In the genomic region with DNA sequence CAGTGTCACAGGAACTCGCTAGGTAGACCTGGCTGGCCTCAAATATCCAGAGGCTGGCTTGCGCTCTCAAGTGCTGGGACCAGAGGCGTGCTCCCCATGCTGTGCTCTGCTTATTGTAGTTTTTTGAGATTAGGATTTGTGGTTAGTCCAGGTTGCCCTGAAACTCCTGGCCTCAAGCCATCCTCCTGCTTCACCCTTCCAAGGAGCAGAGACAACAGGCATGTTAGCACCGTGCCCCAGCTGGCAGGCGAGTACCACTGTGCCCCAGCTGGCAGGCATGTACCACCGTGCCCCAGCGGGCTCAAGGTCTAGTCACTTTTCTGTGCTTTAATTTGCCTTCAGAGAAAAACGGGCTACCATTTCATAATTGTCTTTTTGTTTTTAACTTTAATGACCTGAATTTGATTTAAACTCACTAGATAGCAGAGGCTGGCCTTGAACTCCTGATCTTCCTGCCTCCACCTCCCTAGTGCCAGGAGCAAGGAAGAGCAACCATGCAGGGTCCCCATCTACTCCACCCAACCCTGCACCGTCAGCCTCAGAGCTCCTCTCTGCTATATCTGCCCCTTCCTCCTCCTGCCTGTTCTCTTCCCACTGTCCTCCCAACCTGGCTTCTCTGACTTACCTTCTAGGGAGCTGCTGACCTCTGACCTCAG, we compare ENCODE assay signal across 14 mouse cellular contexts. TPM values are rescaled to one million over a fixed set of nuclear protein-coding genes. Genes with fewer than 3 reads are reported as not detected.
DNase-seq lines count a peak whose midpoint lies in the region; ATAC-seq and TF ChIP-seq lines count a peak whose summit lies in the region.
"Had no signal": no experiment of that assay in that cellular context is flagged by ENCODE, and none has a peak within 500 bp of the region (broad histone marks: within the 10 kb centered on the region; RNA-seq: fewer than 3 reads in every experiment).

No protein-coding gene starts in this region.

- no peak for TF ChIP-seq CTCF in thymus, adult 2 months (IDR thresholded peaks at IDR 0.05; ENCODE audit: borderline replicate concordance, control insufficient read depth, extremely low read depth, insufficient read depth, low read length, poor library complexity)

- 76% methylated on average over 9 of the region's 9 CpGs for WGBS in heart, embryonic 13.5 days
- WGBS in thymus, adult 2 months: 65% methylated on average over 9 of the region's 9 CpGs

- no peaks in the 10 kb centered on the region for H3K36me3 ChIP-seq in heart, embryonic 13.5 days
- H3K36me3 ChIP-seq in thymus, adult 2 months (ENCODE audit: control insufficient read depth, insufficient read depth, low read length): no peaks in the 10 kb centered on the region
- H3K36me3 ChIP-seq: embryonic facial prominence, embryonic 15.5 days; heart, embryonic 15.5 days had no signal

- peaks cover 21% of the 10 kb centered on the region for H3K4me1 ChIP-seq in heart, embryonic 13.5 days
- peaks cover 54% of the 10 kb centered on the region for H3K4me1 ChIP-seq in thymus, adult 2 months (replicated peaks; ENCODE audit: control insufficient read depth, insufficient read depth, low read length)

- H3K27ac ChIP-seq in heart, embryonic 13.5 days (replicated peaks): peak overlapping the region; percentile 21
- peak overlapping the region; percentile 93 for H3K27ac ChIP-seq in thymus, adult 2 months (ENCODE audit: control insufficient read depth, insufficient read depth, low read length)
- H3K27ac ChIP-seq: embryonic facial prominence, embryonic 15.5 days; heart, embryonic 15.5 days had no signal

- no peak for TF ChIP-seq POLR2A in thymus, adult 2 months (IDR thresholded peaks at IDR 0.05; ENCODE audit: control insufficient read depth, extremely low read depth, insufficient read depth, low read length, poor library complexity)

- no peak for ATAC-seq in heart, embryonic 13.5 days (ENCODE audit: extremely low read depth, insufficient number of reproducible peaks, low FRiP score, low TSS enrichment)

- intact Hi-C loops in heart, postnatal 14 days (cut with DNase I): no loop called here
- intact Hi-C loops in gastrocnemius, postnatal 14 days (cut with DNase I; ENCODE audit: low total_unique reads): no loop called here

- H3K4me3 ChIP-seq in heart, embryonic 13.5 days: peak overlapping the region; percentile 47
- no peak overlapping the region for H3K4me3 ChIP-seq in thymus, adult 2 months (ENCODE audit: control insufficient read depth, insufficient read depth, low read length)
- H3K4me3 ChIP-seq: embryonic facial prominence, embryonic 15.5 days; heart, embryonic 15.5 days had no signal

- H3K9me3 ChIP-seq in heart, embryonic 13.5 days: no peaks in the 10 kb centered on the region
- H3K9me3 ChIP-seq: embryonic facial prominence, embryonic 15.5 days; heart, embryonic 15.5 days had no signal

- peak overlapping the region; percentile 57; the same call in 1 of the 2 replicates for H3K9ac ChIP-seq in heart, embryonic 13.5 days
- H3K9ac ChIP-seq: embryonic facial prominence, embryonic 15.5 days; heart, embryonic 15.5 days had no signal

- H3K27me3 ChIP-seq in heart, embryonic 13.5 days (replicated peaks): peaks cover 9% of the 10 kb centered on the region; the same call in 1 of the 2 replicates
- H3K27me3 ChIP-seq in thymus, adult 2 months (ENCODE audit: control insufficient read depth, insufficient read depth, low read length): no peaks in the 10 kb centered on the region
- H3K27me3 ChIP-seq: embryonic facial prominence, embryonic 15.5 days; heart, embryonic 15.5 days had no signal

- peak overlapping the region; percentile 80 for H3K4me2 ChIP-seq in heart, embryonic 13.5 days
- H3K4me2 ChIP-seq: embryonic facial prominence, embryonic 15.5 days; heart, embryonic 15.5 days had no signal

- DNase-seq in heart, postnatal 14 days: no peak
- DNase-seq in thymus, adult 2 months: no peak
- no peak for DNase-seq in thymus, adult 18-20 months
- DNase-seq in fat pad, adult 2 months (ENCODE audit: extremely low read depth, low read depth, low spot score): peak; percentile 80
- DNase-seq in thymus, postnatal 4 days: peak; percentile 59
- no peak for DNase-seq in frontal cortex, postnatal 10 days (ENCODE audit: low spot score in 2 of 2)
- DNase-seq in gastrocnemius, postnatal 14 days: no peak
- DNase-seq: cerebellum, postnatal 36 days; kidney, postnatal 25 days; lung, adult 2 months; retina, postnatal 1 day had no signal

RNA-seq across cellular contexts. Expression of gene Acp5, which starts 0.4 kb away (rescaled TPM):
- polyA plus RNA-seq in heart, embryonic 13.5 days (2015; fragmentation: Nextera tagmentation; extraction: Ambion mirVana): 9.0 and 10.9 TPM in 2 replicates
- total RNA-seq in heart, postnatal 14 days (2021): 1 to 10 TPM; 2.2 to 2.6 TPM
- 248 and 304 TPM in 2 replicates for polyA plus RNA-seq in thymus, adult 2 months (2012; rRNA removed)
- total RNA-seq in gastrocnemius, postnatal 14 days (2021): 1 to 10 TPM in 1 of 2 experiments, under 1 TPM in 1; 0.55 to 1.1 TPM

RNA-seq across cellular contexts. Expression of gene Elof1, which starts 18.1 kb away (rescaled TPM):
- 106 and 125 TPM in 2 replicates for polyA plus RNA-seq in heart, embryonic 13.5 days (2015; fragmentation: Nextera tagmentation; extraction: Ambion mirVana)
- 10 to 100 TPM; 39.5 to 41.5 TPM for total RNA-seq in heart, postnatal 14 days (2021)
- 187 and 205 TPM in 2 replicates for polyA plus RNA-seq in thymus, adult 2 months (2012; rRNA removed)
- total RNA-seq in gastrocnemius, postnatal 14 days (2021): 10 to 100 TPM; 30.1 to 32.7 TPM

RNA-seq across cellular contexts. Expression of gene Pigyl, which starts 21.5 kb away (rescaled TPM):
- 46.0 and 52.0 TPM in 2 replicates for polyA plus RNA-seq in heart, embryonic 13.5 days (2015; fragmentation: Nextera tagmentation; extraction: Ambion mirVana)
- total RNA-seq in heart, postnatal 14 days (2021): 10 to 100 TPM; 42.8 to 44.2 TPM
- 64.7 and 83.0 TPM in 2 replicates for polyA plus RNA-seq in thymus, adult 2 months (2012; rRNA removed)
- 10 to 100 TPM; 29.3 to 30.3 TPM for total RNA-seq in gastrocnemius, postnatal 14 days (2021)

RNA-seq across cellular contexts. Expression of gene Cnn1, which starts 36.1 kb away (rescaled TPM):
- polyA plus RNA-seq in heart, embryonic 13.5 days (2015; fragmentation: Nextera tagmentation; extraction: Ambion mirVana): 250 and 292 TPM in 2 replicates
- 1 to 10 TPM; 5.4 to 9.5 TPM for total RNA-seq in heart, postnatal 14 days (2021)
- 4.3 and 5.0 TPM in 2 replicates for polyA plus RNA-seq in thymus, adult 2 months (2012; rRNA removed)
- total RNA-seq in gastrocnemius, postnatal 14 days (2021): 1 to 10 TPM; 1.7 to 7.9 TPM

RNA-seq across cellular contexts. Expression of gene Ecsit, which starts 49.9 kb away (rescaled TPM):
- 49.5 and 53.7 TPM in 2 replicates for polyA plus RNA-seq in heart, embryonic 13.5 days (2015; fragmentation: Nextera tagmentation; extraction: Ambion mirVana)
- 10 to 100 TPM; 91.7 to 91.8 TPM for total RNA-seq in heart, postnatal 14 days (2021)
- polyA plus RNA-seq in thymus, adult 2 months (2012; rRNA removed): 58.1 and 62.2 TPM in 2 replicates
- total RNA-seq in gastrocnemius, postnatal 14 days (2021): 10 to 100 TPM; 68.5 to 72.2 TPM

Comparison
In these comparisons a context has a peak if more than half of its experiments do, and no peak if none do; other contexts are left out.
1. DNase-seq: peak in fat pad, adult 2 months (single experiment) and thymus, postnatal 4 days (single experiment); none in heart, postnatal 14 days (0 of 2), thymus, adult 2 months (single experiment), thymus, adult 18-20 months (0 of 2), frontal cortex, postnatal 10 days (0 of 2) and gastrocnemius, postnatal 14 days (single experiment).